Mouse (Mus musculus): ENCODE results near the gene Snx4. TPM values are rescaled to one million over a fixed set of nuclear protein-coding genes. Genes with fewer than 3 reads are reported as not detected.

Gene Snx4
- polyA plus RNA-seq, 1 experiment from 2014 or later: 110 TPM

- Histone ChIP-seq H3K9ac (no peak overlapping the region), H3K4me2 (no peak overlapping the region), H3K27ac (ENCODE audit: low read depth) (no peak overlapping the region), H3K4me1 (ENCODE audit: insufficient read depth) (no peaks in the 10 kb centered on the region), H3K27me3 (ENCODE audit: insufficient read depth, low read length) (no peaks in the 10 kb centered on the region), H3K36me3 (ENCODE audit: insufficient read depth) (peaks cover 75% of the 10 kb centered on the region), H3K9me3 (ENCODE audit: low read depth, low read length) (no peaks in the 10 kb centered on the region), H3K4me3 (ENCODE audit: low read depth, low read length) (no peak overlapping the region)
- TF ChIP-seq CTCF (IDR thresholded peaks at IDR 0.05; ENCODE audit: low read depth): no peak
- WGBS: 89% methylated on average over 9 of the region's 9 CpGs
- DNase-seq: no peak
- no peak for ATAC-seq (ENCODE audit: insufficient read depth)
Measured at GRCm38 (mm10) chr16:33267616-33268253, 16.5 kb downstream of the Snx4 start.

GRCm38 (mm10) chr16:33271824-33272223 is 20.6 kb downstream of the Snx4 start:
- Histone ChIP-seq H3K4me3 (ENCODE audit: low read depth, low read length) (no peak overlapping the region), H3K4me2 (no peak overlapping the region), H3K36me3 (ENCODE audit: insufficient read depth) (peaks cover 69% of the 10 kb centered on the region), H3K27me3 (ENCODE audit: insufficient read depth, low read length) (no peaks in the 10 kb centered on the region), H3K4me1 (ENCODE audit: insufficient read depth) (no peaks in the 10 kb centered on the region), H3K9me3 (ENCODE audit: low read depth, low read length) (no peaks in the 10 kb centered on the region), H3K9ac (no peak overlapping the region), H3K27ac (ENCODE audit: low read depth) (no peak overlapping the region)
- ATAC-seq (ENCODE audit: insufficient read depth) (no peak), DNase-seq (no peak)
- no peak for TF ChIP-seq CTCF (IDR thresholded peaks at IDR 0.05; ENCODE audit: low read depth)
- WGBS: 86% methylated on average over 4 of the region's 4 CpGs

GRCm38 (mm10) chr16:33283079-33283478 is 31.8 kb downstream of the Snx4 start:
- no peaks in the 10 kb centered on the region for H3K27me3 ChIP-seq (ENCODE audit: insufficient read depth, low read length)
- no peak for TF ChIP-seq CTCF (IDR thresholded peaks at IDR 0.05; ENCODE audit: low read depth)
- H3K4me2 ChIP-seq: no peak overlapping the region
- 77% methylated on average over 1 of the region's 1 CpGs for WGBS
- peaks cover 75% of the 10 kb centered on the region for H3K36me3 ChIP-seq (ENCODE audit: insufficient read depth)
- H3K27ac ChIP-seq (ENCODE audit: low read depth): no peak overlapping the region
- no peak for DNase-seq
- ATAC-seq (ENCODE audit: insufficient read depth): no peak
- H3K4me3 ChIP-seq (ENCODE audit: low read depth, low read length): no peak overlapping the region
- H3K9me3 ChIP-seq (ENCODE audit: low read depth, low read length): no peaks in the 10 kb centered on the region
- no peaks in the 10 kb centered on the region for H3K4me1 ChIP-seq (ENCODE audit: insufficient read depth)
- H3K9ac ChIP-seq: no peak overlapping the region

GRCm38 (mm10) chr16:33288536-33288935 is 37.3 kb downstream of the Snx4 start:
- WGBS: 88% methylated on average over 9 of the region's 9 CpGs
- ATAC-seq (ENCODE audit: insufficient read depth) (no peak), DNase-seq (no peak)
- H3K9me3 ChIP-seq (ENCODE audit: low read depth, low read length): no peaks in the 10 kb centered on the region
- H3K4me3 ChIP-seq (ENCODE audit: low read depth, low read length): no peak overlapping the region
- H3K4me1 ChIP-seq (ENCODE audit: insufficient read depth): no peaks in the 10 kb centered on the region
- no peak overlapping the region for H3K27ac ChIP-seq (ENCODE audit: low read depth)
- H3K27me3 ChIP-seq (ENCODE audit: insufficient read depth, low read length): no peaks in the 10 kb centered on the region
- TF ChIP-seq CTCF (IDR thresholded peaks at IDR 0.05; ENCODE audit: low read depth): no peak
- peaks cover 84% of the 10 kb centered on the region for H3K36me3 ChIP-seq (ENCODE audit: insufficient read depth)
- H3K4me2 ChIP-seq: no peak overlapping the region
- no peak overlapping the region for H3K9ac ChIP-seq

DNA sequence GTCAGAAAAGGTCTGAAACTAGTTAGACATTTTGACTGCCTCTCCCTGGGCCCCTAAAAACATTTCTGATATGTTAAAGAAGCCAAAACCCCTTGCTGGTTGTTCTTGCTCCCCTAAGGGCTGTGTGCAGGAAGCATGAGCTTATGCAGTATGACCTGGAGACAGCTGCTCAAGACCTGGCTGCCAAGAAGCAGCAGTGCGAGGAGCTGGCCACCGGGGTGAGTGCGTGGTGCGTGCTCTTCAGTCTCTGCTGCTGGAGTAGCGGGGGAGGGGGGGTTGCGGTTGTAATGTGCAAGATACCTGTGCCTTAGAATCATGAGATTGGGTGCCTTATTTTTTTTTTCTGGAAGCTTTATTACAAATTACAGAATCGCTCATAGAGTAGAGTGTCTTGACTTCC is 38.7 kb downstream of the Snx4 start:
- TF ChIP-seq CTCF (IDR thresholded peaks at IDR 0.05; ENCODE audit: low read depth): no peak
- no peaks in the 10 kb centered on the region for H3K4me1 ChIP-seq (ENCODE audit: insufficient read depth)
- no peak overlapping the region for H3K4me2 ChIP-seq
- H3K27me3 ChIP-seq (ENCODE audit: insufficient read depth, low read length): no peaks in the 10 kb centered on the region
- ATAC-seq (ENCODE audit: insufficient read depth) (no peak), DNase-seq (no peak)
- H3K36me3 ChIP-seq (ENCODE audit: insufficient read depth): peaks cover 94% of the 10 kb centered on the region
- no peak overlapping the region for H3K4me3 ChIP-seq (ENCODE audit: low read depth, low read length)
- no peak overlapping the region for H3K9ac ChIP-seq
- H3K27ac ChIP-seq (ENCODE audit: low read depth): no peak overlapping the region
- no peaks in the 10 kb centered on the region for H3K9me3 ChIP-seq (ENCODE audit: low read depth, low read length)
- 73% methylated on average over 7 of the region's 7 CpGs for WGBS

DNA sequence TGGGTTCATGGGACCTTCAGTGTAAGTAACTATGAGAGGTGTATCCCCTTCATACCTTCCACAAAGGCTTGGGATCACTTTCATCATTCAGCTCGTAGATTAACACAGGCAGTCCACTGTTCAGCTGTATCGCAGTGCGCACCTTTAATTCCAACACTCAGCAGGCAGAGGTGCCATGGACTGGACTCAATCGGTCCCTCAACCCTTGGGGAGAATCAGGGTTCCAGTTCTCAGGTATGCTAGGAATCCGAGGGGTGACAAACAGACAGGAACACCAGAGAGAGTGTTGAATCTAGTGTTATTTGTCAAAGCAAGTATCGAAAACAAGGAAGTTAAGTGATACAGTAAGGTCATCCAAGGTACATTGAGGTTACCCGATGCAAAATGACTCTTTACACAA is 41.0 kb downstream of the Snx4 start:
- H3K27me3 ChIP-seq (ENCODE audit: insufficient read depth, low read length): no peaks in the 10 kb centered on the region
- no peaks in the 10 kb centered on the region for H3K9me3 ChIP-seq (ENCODE audit: low read depth, low read length)
- H3K4me1 ChIP-seq (ENCODE audit: insufficient read depth): no peaks in the 10 kb centered on the region
- WGBS: 95% methylated on average over 7 of the region's 7 CpGs
- H3K36me3 ChIP-seq (ENCODE audit: insufficient read depth): peaks cover 97% of the 10 kb centered on the region
- no peak for DNase-seq
- no peak overlapping the region for H3K4me3 ChIP-seq (ENCODE audit: low read depth, low read length)
- no peak overlapping the region for H3K9ac ChIP-seq
- TF ChIP-seq CTCF (IDR thresholded peaks at IDR 0.05; ENCODE audit: low read depth): no peak
- no peak for ATAC-seq (ENCODE audit: insufficient read depth)
- no peak overlapping the region for H3K4me2 ChIP-seq
- H3K27ac ChIP-seq (ENCODE audit: low read depth): no peak overlapping the region

- no peak for TF ChIP-seq CTCF (IDR thresholded peaks at IDR 0.05; ENCODE audit: low read depth)
- no peak overlapping the region for H3K4me3 ChIP-seq (ENCODE audit: low read depth, low read length)
- no peak for DNase-seq
- WGBS: 92% methylated on average over 7 of the region's 7 CpGs
- H3K27me3 ChIP-seq (ENCODE audit: insufficient read depth, low read length): no peaks in the 10 kb centered on the region
- H3K4me1 ChIP-seq (ENCODE audit: insufficient read depth): no peaks in the 10 kb centered on the region
- no peak overlapping the region for H3K27ac ChIP-seq (ENCODE audit: low read depth)
- H3K9ac ChIP-seq: no peak overlapping the region
- no peaks in the 10 kb centered on the region for H3K9me3 ChIP-seq (ENCODE audit: low read depth, low read length)
- ATAC-seq (ENCODE audit: insufficient read depth): no peak
- H3K36me3 ChIP-seq (ENCODE audit: insufficient read depth): peaks cover 94% of the 10 kb centered on the region
- H3K4me2 ChIP-seq: no peak overlapping the region
Measured at GRCm38 (mm10) chr16:33294681-33295080, 43.4 kb downstream of the Snx4 start.
